Mouse (Mus musculus) gastrocnemius, postnatal 14 days (tissue): Measurements from ENCODE around the gene Slit3. TPM values are rescaled to one million over a fixed set of nuclear protein-coding genes. Genes with fewer than 3 reads are reported as not detected.

Experiments
- DNase-seq: peaks from one replicate; pipeline ENCODE4 v3.0.0; 2021; ENCODE audit warnings: mixed read lengths
- intact Hi-C: fragments of 180-260 bp; cut with DNase I; formaldehyde crosslinking; loops from one replicate; pipeline ENCODE4 v1.15.1; 2025; ENCODE audit warnings: low total_unique reads
- total RNA-seq, 2 experiments: library from RNA; stranded (reverse); gene quantifications; 2 replicates each; pipeline ENCODE4 v1.2.3; 2021

The Slit3 gene
- total RNA-seq, 2 experiments from 2014 or later = 11.0 to 12.1 TPM

GRCm38 (mm10) chr11:35257351-35257750 is 136.3 kb downstream of the Slit3 start:
- intact Hi-C loops = no loop called here
- no peak for DNase-seq

DNA sequence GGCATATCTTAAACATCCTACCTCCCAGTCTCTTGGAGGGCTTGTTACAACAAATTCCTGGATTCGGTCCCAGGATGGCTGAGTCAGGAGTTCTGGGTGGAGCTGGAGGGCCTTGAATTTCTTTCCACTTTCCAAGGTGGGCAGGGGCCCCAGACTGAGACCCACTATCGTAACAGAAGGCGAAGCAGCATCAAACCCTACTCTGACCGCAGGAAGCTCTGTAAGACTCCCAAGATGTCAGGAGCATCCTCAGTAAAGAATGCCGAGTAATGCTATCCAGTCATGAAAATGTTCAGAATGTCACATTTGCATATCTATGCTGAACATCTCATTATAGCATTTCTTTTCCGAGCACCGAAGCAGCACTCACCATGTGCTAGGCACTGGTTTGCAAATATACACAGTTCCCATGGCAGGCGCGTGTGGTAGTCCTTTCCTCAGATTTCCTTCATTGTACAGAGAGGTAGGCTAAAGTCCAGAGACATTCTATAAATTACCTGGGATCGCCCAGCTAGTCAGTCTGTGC is 140.6 kb downstream of the Slit3 start:
- no peak for DNase-seq
- intact Hi-C loops = no loop called here

DNA sequence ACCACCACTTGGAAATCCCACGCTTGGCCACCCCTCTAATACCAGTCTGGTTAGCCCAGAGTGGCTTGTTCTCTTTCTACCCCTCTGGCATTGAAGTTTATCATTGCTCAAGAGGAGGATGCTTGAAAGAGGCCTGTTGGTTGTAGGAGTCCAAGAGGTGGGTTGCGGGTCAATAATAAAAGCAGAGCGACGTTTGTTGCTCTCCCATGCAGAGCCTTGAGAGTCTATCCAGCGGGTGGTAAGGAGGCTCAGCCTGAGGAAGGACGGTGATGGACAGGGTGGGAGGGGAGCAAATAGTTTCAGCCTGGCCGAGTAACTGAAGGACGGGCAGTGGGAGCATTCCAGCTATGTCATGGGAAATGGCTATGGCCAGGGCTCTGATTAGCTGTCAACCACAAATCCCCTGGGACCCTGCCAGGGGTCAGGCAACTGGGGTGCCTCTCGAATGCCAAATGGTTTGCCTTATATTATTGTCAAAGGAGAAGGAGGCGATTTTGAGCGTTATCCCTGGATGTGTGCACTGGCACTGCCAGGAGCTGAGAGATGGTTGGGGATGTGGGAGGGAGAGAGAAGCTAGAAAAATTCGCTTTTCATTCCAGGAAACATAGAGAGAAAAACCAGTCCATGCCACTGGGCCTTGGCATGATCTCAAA is 141.4 kb downstream of the Slit3 start:
- no peak for DNase-seq
- intact Hi-C loops = no loop called here

GRCm38 (mm10) chr11:35264749-35265148 is 143.7 kb downstream of the Slit3 start:
- no peak for DNase-seq
- intact Hi-C loops = no loop called here

GRCm38 (mm10) chr11:35270396-35270795 is 149.4 kb downstream of the Slit3 start:
- no peak for DNase-seq
- intact Hi-C loops = no loop called here

DNA sequence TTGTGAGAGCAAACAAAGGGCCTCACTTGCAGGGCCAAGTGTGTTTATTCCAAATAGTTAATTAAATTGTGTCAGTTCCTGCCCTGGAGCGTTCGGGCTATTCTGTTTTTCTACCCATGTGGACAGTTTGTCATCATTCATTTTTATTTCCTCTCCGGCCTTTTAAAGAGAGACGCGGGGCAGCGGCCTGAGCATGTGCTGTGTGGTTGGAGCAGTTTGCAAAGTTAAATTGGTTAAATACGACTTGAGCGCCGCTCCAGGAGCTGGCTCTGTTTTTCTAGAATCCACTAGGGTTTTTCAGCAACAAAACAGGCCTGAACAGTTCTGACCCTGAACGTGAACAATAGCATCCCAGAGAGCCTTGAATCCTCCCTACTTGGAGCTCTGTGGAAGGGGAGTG is 152.4 kb downstream of the Slit3 start:
- intact Hi-C loops = no loop called here
- DNase-seq = no peak

DNA sequence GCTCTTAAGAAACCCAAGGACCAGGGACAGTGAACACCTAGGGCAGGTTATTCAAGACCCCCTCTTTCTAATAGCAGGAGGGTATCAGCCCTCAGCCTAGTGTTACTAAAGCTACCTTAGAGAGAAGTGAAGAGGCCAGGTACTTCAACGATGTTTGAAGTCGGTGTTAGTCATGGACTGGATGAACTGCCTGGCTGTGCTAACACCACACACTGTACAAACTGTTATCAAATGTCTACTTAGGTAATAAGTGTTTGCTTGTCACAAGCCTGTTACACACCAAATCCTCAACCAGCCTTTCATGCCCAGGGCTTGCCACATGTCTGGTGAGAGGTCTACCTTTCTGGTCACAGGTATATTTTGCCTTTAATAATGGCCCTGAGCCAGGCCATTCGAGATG is 153.0 kb downstream of the Slit3 start:
- intact Hi-C loops = no loop called here
- DNase-seq = no peak

DNA sequence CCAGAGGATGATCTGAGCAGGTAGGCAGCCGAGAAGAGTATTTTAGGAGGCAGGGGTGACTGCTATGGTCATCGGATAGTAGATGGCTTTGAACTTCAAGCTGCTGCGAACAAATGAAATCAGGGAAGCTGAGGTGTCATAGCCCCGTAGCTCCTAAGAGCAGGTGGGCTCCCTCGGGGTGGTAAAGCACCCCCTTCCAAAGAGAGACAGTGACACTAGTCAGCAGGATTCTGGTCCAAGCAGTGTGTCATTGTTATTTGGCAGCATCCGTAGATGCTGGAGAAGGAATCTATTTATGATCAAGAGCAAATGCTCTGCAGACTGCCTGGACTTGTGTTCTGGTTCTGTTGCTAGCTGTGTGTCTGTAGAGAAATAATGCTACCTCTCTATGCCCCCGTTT is 154.3 kb downstream of the Slit3 start:
- intact Hi-C loops = no loop called here
- DNase-seq = no peak

- intact Hi-C loops = no loop called here
- DNase-seq = no peak
Measured at GRCm38 (mm10) chr11:35276001-35276400, 155.0 kb downstream of the Slit3 start.

- DNase-seq = no peak
- intact Hi-C loops = no loop called here
Measured at GRCm38 (mm10) chr11:35278128-35278769, 157.2 kb downstream of the Slit3 start.

- intact Hi-C loops = no loop called here
- no peak for DNase-seq
Measured at GRCm38 (mm10) chr11:35280826-35281225, 159.8 kb downstream of the Slit3 start.

DNA sequence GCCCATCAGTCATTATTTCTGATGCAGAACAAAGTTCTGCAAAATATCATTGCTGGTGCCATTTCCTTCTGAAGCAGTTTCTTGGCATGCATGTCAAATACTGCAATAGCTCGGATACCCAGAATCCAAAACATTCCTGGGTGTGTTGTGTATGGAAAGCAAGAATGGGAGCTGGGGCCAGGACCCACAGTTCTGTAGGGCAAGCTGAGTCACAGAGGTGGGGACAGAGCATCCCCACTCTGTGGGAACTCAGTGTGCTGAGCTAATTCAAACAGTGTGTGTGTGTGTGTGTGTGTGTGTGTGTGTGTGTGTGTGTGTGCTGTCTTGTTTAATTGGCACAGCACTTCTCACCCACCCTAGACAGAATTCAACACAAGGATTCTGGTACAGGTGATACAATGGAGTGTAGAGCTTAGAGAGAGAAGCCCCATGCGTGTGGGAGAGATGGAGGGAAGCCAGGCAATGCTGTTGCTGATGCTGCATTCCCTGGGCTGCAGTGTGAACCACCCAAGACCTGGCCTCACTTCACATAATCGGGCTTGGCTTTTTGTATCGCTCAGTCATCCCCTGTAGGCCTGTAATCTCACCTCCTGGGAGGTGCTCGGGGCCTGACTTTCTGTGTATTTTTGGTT is 161.1 kb downstream of the Slit3 start:
- no peak for DNase-seq
- intact Hi-C loops = no loop called here

GRCm38 (mm10) chr11:35282825-35283571 is 162.0 kb downstream of the Slit3 start:
- DNase-seq = no peak
- intact Hi-C loops = no loop called here

DNA sequence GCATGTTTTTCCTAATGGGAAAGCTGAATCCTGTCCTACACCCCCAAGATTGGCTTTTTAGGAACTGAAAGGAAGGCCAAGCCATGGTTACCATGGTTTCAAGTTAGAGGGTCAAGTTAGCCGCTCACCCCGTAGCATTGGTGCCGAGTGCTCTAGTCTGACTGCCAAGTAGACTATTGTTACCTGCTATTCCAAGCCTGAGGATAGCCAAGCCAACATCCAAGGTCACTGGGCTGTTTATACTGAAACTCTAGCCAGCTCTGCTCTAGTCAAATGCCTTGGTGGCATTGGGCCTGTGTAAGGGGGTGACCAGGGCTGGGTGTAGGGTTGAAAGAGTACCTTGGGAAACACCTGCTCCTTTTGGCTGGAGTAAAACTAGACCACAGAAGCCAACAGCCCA is 162.7 kb downstream of the Slit3 start:
- DNase-seq = no peak
- intact Hi-C loops = no loop called here

DNA sequence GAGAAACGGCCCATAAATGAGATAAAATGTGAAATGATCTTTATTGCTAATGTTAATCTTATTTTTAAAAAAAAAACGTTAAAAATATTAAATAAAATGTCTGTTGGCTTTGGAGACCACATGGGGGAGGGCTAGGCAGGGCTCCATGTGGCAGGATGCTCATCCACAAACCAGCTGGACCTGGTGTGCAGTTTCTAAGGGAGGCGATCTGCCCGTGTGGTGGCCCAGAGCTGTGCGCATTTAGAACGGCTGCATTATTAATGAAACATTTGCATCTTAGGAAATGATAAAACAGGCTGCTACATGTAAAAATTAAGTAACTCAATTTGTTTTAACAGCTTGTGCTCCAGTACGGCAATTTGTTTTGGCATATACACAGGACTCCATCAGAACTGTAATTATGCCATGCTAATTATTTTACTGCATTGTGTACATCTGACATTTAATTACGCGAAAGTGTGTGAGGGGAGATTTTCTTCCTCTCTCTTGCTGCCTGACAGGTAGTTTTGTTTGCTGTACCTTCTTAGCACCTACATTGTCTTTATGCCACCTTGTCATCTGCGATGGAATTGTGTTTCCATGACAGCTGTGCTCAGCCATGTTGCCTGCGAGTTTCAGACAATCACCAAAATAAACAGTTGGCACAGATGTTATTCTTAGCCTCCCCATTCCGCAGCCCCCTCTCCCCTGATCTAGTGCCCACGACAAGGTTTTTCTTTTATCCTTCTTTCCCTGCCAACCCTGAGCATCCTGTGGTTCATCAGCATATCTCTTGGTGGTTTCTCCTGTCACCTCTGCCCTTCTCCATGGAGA is 165.8 kb downstream of the Slit3 start:
- intact Hi-C loops = no loop called here
- no peak for DNase-seq

DNA sequence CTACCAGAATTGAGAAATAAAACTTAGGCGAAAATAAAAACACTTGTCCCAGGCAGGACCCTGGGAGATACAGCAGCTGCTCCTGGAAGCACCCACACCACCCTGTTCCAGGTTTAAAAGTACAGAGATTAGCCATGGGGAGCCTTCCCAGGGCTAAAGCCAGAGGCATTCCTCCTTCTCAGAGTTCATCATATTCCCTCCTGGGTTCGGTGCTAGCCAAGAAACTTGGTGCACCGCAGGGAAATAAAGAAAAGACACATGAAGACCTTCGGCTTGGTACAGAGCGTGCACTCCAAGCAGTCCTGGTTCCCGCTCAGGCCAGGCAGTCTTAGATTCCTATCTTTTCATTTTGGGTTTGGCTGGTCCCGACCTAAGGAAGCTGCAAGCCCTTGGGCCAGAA is 167.0 kb downstream of the Slit3 start:
- DNase-seq = no peak
- intact Hi-C loops = no loop called here

DNA sequence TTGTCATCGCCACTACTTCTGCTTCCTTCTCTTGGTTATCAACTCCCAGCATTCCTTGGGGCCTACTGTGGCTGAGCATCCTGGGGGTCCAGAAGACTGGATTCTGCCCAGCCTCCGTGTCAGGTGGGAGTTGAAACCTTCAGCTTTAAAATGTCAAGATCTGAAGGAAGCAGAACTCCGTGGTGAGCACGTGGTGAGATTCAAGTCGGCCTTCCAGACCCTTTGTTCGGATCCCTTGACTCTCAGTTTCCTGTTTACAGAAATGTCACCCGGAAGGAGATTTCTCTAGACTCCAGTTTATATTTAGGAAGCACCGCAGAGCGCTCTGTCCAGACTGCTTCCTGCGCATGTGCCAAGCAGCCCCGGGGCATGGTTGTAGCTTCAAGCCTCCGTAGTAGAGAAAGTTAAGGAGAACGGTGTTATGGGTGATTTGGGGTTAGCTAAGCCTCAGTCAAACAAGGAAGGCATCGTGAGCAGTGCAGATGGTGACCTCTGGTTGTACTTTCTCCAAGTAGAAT is 167.8 kb downstream of the Slit3 start:
- no peak for DNase-seq
- intact Hi-C loops = no loop called here

DNA sequence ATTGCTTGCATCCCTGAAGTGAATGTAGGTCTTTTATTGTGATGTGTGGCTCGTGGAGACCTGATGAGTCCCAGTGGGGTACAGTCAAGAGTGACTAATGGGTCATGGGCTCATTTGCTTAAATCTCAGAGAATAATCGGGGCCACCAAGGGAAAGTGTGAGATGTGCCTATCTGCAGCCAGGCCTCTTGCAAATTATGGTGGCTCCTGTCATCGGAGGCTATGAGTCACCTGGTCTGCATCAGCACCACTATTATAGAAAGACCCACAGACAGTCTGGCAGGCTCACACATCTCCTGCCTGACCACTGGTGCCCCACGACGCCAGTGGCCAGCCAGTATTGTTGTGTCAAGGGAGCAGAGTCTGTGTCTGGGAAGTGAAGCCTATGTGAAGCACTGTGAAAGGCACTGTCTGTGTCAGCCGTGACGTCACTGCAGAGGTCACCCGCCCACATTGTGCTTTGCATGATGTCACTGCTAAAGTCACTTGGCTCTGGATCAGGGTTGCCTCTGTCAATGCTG is 171.3 kb downstream of the Slit3 start:
- intact Hi-C loops = no loop called here
- no peak for DNase-seq

DNA sequence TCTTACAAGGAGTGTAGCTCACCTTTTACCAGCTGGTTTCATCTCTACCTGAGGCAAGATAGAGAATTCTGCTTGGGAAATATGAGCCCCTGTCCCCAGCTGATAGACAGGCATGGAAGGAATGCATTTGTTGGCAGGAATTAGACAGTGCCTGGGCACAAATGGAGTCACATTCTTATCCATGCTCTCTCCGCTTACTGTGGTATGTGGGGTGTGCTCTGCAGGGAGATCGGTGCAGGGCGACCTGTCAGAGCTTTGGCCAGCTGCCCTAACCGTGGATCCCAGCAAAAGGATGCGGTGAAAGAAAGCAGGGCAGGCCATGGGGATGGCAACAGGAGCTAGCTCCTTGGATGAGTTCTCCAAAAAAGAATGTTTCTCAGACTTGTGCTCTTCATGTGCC is 172.2 kb downstream of the Slit3 start:
- no peak for DNase-seq
- intact Hi-C loops = no loop called here
